Mouse (Mus musculus): ENCODE measurements around the gene Lin54.

DNA sequence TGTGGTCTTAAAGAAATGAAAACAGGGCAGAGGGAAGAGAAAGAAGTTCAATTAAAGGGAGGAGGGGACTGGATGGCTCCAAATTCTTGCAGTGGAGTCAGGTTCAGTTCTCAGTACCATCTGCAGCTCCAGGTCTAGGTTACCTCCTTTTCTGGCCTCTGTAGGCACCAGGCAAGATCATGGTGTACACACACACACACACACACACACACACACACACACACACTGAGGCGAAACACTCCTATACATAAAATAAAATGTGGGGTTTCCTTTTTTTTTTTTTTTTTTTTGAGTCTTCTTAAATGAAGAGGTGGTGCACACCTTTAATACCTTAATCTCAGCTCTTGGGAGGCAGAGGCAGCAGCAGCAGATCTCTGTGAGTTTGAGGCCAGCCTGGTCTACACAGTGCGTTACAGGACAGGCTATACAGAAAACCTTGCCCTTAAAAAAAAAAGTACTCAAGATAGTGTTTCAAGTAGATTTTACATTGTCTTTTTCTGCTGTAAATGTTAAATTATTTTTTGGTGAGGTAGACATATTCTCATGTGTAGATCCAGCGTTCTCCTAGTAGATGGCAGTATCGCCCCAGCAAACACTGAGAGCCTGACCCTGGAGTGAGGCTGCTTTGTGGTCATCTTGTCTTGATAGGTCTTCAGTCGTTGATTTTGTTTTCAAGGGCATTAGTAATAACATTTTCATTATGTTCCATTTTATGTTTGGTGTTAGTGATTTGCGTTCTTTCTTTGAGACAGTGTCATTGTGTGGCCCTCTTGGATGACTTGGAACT is 46.0 kb upstream of the Lin54 start:
- no peak for TF ChIP-seq CTCF (IDR thresholded peaks at IDR 0.05; ENCODE audit: insufficient read depth, low read depth, low read length)
- no peak for TF ChIP-seq POLR2A (IDR thresholded peaks at IDR 0.05; ENCODE audit: insufficient read depth, low read depth, low read length)
